In genomic region chr5:120199865-120200264, GRCm38 (mm10) we compare ENCODE assay signal across 19 mouse cellular contexts.
A peak's percentile ranks its signal among the peaks of the same experiment; 100 is the strongest.
DNase-seq lines count a peak whose midpoint lies in the region; ATAC-seq and TF ChIP-seq lines count a peak whose summit lies in the region.
"Had no signal": no experiment of that assay in that cellular context is flagged by ENCODE, and none has a peak within 500 bp of the region (broad histone marks: within the 10 kb centered on the region; RNA-seq: fewer than 3 reads in every experiment).

No protein-coding gene starts in this region.

- H3K27me3 ChIP-seq in hindbrain, embryonic 13.5 days = no peaks in the 10 kb centered on the region
- no peaks in the 10 kb centered on the region for H3K27me3 ChIP-seq in hindbrain, postnatal 0 days (ENCODE audit: insufficient read depth, low read length)
- no peaks in the 10 kb centered on the region for H3K27me3 ChIP-seq in midbrain, embryonic 14.5 days (ENCODE audit: control insufficient read depth, insufficient read depth, low read length)
- 0 out of 2 replicates have a peak, but pooled peaks cover 3% of the 10 kb centered on the region for H3K27me3 ChIP-seq in midbrain, embryonic 13.5 days
- no peaks in the 10 kb centered on the region for H3K27me3 ChIP-seq in midbrain, embryonic 16.5 days (ENCODE audit: control insufficient read depth, insufficient read depth, low read depth, low read length)
- H3K27me3 ChIP-seq in forebrain, embryonic 12.5 days = 0 out of 2 replicates have a peak, but pooled peaks cover 2% of the 10 kb centered on the region
- H3K27me3 ChIP-seq: embryonic facial prominence, embryonic 13.5 days; forebrain, embryonic 13.5 days; heart, embryonic 13.5 days had no signal

- ATAC-seq in hindbrain, embryonic 13.5 days (ENCODE audit: low FRiP score) = no peak
- ATAC-seq in hindbrain, postnatal 0 days = no peak
- ATAC-seq in midbrain, embryonic 14.5 days (ENCODE audit: low FRiP score, low TSS enrichment) = no peak
- ATAC-seq in midbrain, embryonic 13.5 days = no peak
- no peak for ATAC-seq in midbrain, embryonic 16.5 days
- no peak for ATAC-seq in forebrain, embryonic 12.5 days (ENCODE audit: low FRiP score)
- ATAC-seq: forebrain, embryonic 13.5 days; forebrain, postnatal 0 days; intestine, embryonic 16.5 days had no signal

- TF ChIP-seq CTCF in hindbrain, postnatal 0 days (IDR thresholded peaks at IDR 0.05; ENCODE audit: low read depth) = no peak

- DNase-seq in cerebellum, adult 9-11 months = peak; percentile 19
- no peak for DNase-seq in cerebellum, postnatal 4 days (ENCODE audit: low spot score in 2 of 2)
- no peak for DNase-seq in hindbrain, postnatal 0 days (ENCODE audit: low spot score)
- no peak for DNase-seq in midbrain, embryonic 14.5 days
- DNase-seq: adrenal gland, postnatal 10 days; cerebellum, adult 11 months; cerebellum, postnatal 14 days; forebrain, postnatal 0 days; gastrocnemius, postnatal 36 days; heart, adult 11 months; heart, postnatal 36 days had no signal

- 88% methylated on average over 7 of the region's 7 CpGs for WGBS in hindbrain, embryonic 13.5 days
- WGBS in hindbrain, postnatal 0 days = 84% methylated on average over 7 of the region's 7 CpGs
- WGBS in midbrain, embryonic 14.5 days = 93% methylated on average over 7 of the region's 7 CpGs
- WGBS in midbrain, embryonic 13.5 days = 94% methylated on average over 7 of the region's 7 CpGs
- 95% methylated on average over 7 of the region's 7 CpGs for WGBS in midbrain, embryonic 16.5 days
- 94% methylated on average over 7 of the region's 7 CpGs for WGBS in forebrain, embryonic 12.5 days

- H3K4me3 ChIP-seq in hindbrain, embryonic 13.5 days = no peak overlapping the region
- H3K4me3 ChIP-seq in hindbrain, postnatal 0 days (ENCODE audit: low read length) = no peak overlapping the region
- no peak overlapping the region for H3K4me3 ChIP-seq in midbrain, embryonic 14.5 days (replicated peaks; ENCODE audit: low read depth, low read length)
- H3K4me3 ChIP-seq in midbrain, embryonic 13.5 days (replicated peaks) = no peak overlapping the region
- no peak overlapping the region for H3K4me3 ChIP-seq in midbrain, embryonic 16.5 days (ENCODE audit: low read depth, low read length)
- H3K4me3 ChIP-seq in forebrain, embryonic 12.5 days (replicated peaks) = no peak overlapping the region
- H3K4me3 ChIP-seq: embryonic facial prominence, embryonic 13.5 days; forebrain, embryonic 13.5 days; heart, embryonic 13.5 days had no signal

- 0 out of 2 replicates have a peak overlapping the region, but pooled peaks have one; percentile 12 for H3K27ac ChIP-seq in hindbrain, embryonic 13.5 days
- H3K27ac ChIP-seq in hindbrain, postnatal 0 days = no peak overlapping the region
- H3K27ac ChIP-seq in midbrain, embryonic 14.5 days (replicated peaks; ENCODE audit: low read depth, low read length) = peak overlapping the region; percentile 66
- H3K27ac ChIP-seq in midbrain, embryonic 13.5 days = no peak overlapping the region
- H3K27ac ChIP-seq in midbrain, embryonic 16.5 days (ENCODE audit: low read length) = peak overlapping the region; percentile 63
- H3K27ac ChIP-seq in forebrain, embryonic 12.5 days = no peak overlapping the region
- H3K27ac ChIP-seq: embryonic facial prominence, embryonic 13.5 days; forebrain, embryonic 13.5 days; heart, embryonic 13.5 days had no signal

- peaks cover 45% of the 10 kb centered on the region for H3K4me1 ChIP-seq in hindbrain, embryonic 13.5 days (replicated peaks)
- peaks cover 9% of the 10 kb centered on the region for H3K4me1 ChIP-seq in hindbrain, postnatal 0 days (ENCODE audit: insufficient read depth, low read length)
- peaks cover 22% of the 10 kb centered on the region for H3K4me1 ChIP-seq in midbrain, embryonic 14.5 days (ENCODE audit: control insufficient read depth, insufficient read depth, low read length)
- peaks cover 35% of the 10 kb centered on the region for H3K4me1 ChIP-seq in midbrain, embryonic 13.5 days (replicated peaks)
- H3K4me1 ChIP-seq in midbrain, embryonic 16.5 days (ENCODE audit: control insufficient read depth, insufficient read depth, low read length) = peaks cover 13% of the 10 kb centered on the region
- H3K4me1 ChIP-seq in forebrain, embryonic 12.5 days = peaks cover 20% of the 10 kb centered on the region

- H3K36me3 ChIP-seq in hindbrain, embryonic 13.5 days = peaks cover 18% of the 10 kb centered on the region
- H3K36me3 ChIP-seq in hindbrain, postnatal 0 days (ENCODE audit: insufficient read depth, low read length) = peaks cover 9% of the 10 kb centered on the region
- 0 out of 2 replicates have a peak, but pooled peaks cover 9% of the 10 kb centered on the region for H3K36me3 ChIP-seq in midbrain, embryonic 14.5 days (ENCODE audit: control insufficient read depth, insufficient read depth, low read length)
- peaks cover 24% of the 10 kb centered on the region for H3K36me3 ChIP-seq in midbrain, embryonic 13.5 days
- H3K36me3 ChIP-seq in midbrain, embryonic 16.5 days (ENCODE audit: control insufficient read depth, insufficient read depth, low read length) = 0 out of 2 replicates have a peak, but pooled peaks cover 2% of the 10 kb centered on the region
- H3K36me3 ChIP-seq in forebrain, embryonic 12.5 days (replicated peaks) = peaks cover 21% of the 10 kb centered on the region

- no peaks in the 10 kb centered on the region for H3K9me3 ChIP-seq in hindbrain, embryonic 13.5 days
- no peaks in the 10 kb centered on the region for H3K9me3 ChIP-seq in hindbrain, postnatal 0 days (ENCODE audit: low read length)
- no peaks in the 10 kb centered on the region for H3K9me3 ChIP-seq in midbrain, embryonic 14.5 days (ENCODE audit: control insufficient read depth, low read length)
- no peaks in the 10 kb centered on the region for H3K9me3 ChIP-seq in midbrain, embryonic 13.5 days
- no peaks in the 10 kb centered on the region; the same call in 1 of the 2 replicates for H3K9me3 ChIP-seq in midbrain, embryonic 16.5 days (replicated peaks; ENCODE audit: control insufficient read depth, low read length, poor library complexity, severe bottlenecking)
- no peaks in the 10 kb centered on the region for H3K9me3 ChIP-seq in forebrain, embryonic 12.5 days
- H3K9me3 ChIP-seq: embryonic facial prominence, embryonic 13.5 days; forebrain, embryonic 13.5 days; heart, embryonic 13.5 days had no signal

- no peak overlapping the region for H3K9ac ChIP-seq in hindbrain, embryonic 13.5 days
- no peak overlapping the region for H3K9ac ChIP-seq in hindbrain, postnatal 0 days (replicated peaks; ENCODE audit: low read length)
- H3K9ac ChIP-seq in midbrain, embryonic 14.5 days (replicated peaks; ENCODE audit: low read length) = no peak overlapping the region
- no peak overlapping the region for H3K9ac ChIP-seq in midbrain, embryonic 13.5 days (replicated peaks)
- H3K9ac ChIP-seq in midbrain, embryonic 16.5 days (ENCODE audit: low read depth, low read length) = no peak overlapping the region
- H3K9ac ChIP-seq in forebrain, embryonic 12.5 days = no peak overlapping the region
- H3K9ac ChIP-seq: embryonic facial prominence, embryonic 13.5 days; forebrain, embryonic 13.5 days; forebrain, postnatal 0 days; heart, embryonic 13.5 days had no signal

- H3K4me2 ChIP-seq in hindbrain, embryonic 13.5 days = no peak overlapping the region
- no peak overlapping the region for H3K4me2 ChIP-seq in hindbrain, postnatal 0 days (ENCODE audit: low read depth, low read length)
- H3K4me2 ChIP-seq in midbrain, embryonic 14.5 days (ENCODE audit: low read length) = no peak overlapping the region
- H3K4me2 ChIP-seq in midbrain, embryonic 13.5 days (replicated peaks) = no peak overlapping the region
- no peak overlapping the region for H3K4me2 ChIP-seq in midbrain, embryonic 16.5 days (ENCODE audit: low read length)
- H3K4me2 ChIP-seq in forebrain, embryonic 12.5 days = no peak overlapping the region
- H3K4me2 ChIP-seq: embryonic facial prominence, embryonic 13.5 days; forebrain, embryonic 13.5 days; heart, embryonic 13.5 days had no signal

Comparison
In these comparisons a context has a peak if more than half of its experiments do, and no peak if none do; other contexts are left out.
1. H3K27ac ChIP-seq: peak in hindbrain, embryonic 13.5 days (single experiment), midbrain, embryonic 14.5 days (single experiment) and midbrain, embryonic 16.5 days (single experiment); none in hindbrain, postnatal 0 days (single experiment), midbrain, embryonic 13.5 days (single experiment) and forebrain, embryonic 12.5 days (single experiment).